Mouse (Mus musculus): ENCODE measurements around the gene Plod2. TPM values are rescaled to one million over a fixed set of nuclear protein-coding genes. Genes with fewer than 3 reads are reported as not detected.

The Plod2 gene
- polyA plus RNA-seq, 1 experiment from 2014 or later: 13.5 TPM

DNA sequence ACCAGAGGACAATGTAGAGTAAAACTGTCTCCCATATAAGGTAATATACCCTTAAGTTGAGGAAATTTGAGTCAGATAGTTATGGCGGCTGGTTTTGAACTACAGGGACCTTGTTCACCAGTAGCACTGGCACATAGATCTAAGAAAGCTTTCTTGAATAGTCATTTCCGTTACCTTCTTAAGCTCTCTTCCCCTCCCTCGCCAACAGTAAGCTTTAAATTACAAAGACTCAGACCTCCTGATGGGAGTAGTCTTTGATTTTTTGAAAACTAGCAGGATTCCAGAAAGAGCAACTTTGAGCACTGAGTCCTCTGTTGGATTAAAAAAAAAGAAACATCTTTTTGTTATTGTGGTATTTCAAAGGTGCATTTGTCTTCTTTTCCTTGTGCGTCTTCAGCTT is 61.5 kb downstream of the Plod2 start:
- Histone ChIP-seq H3K9me3 (replicated peaks) (no peaks in the 10 kb centered on the region), H3K4me2 (no peak overlapping the region), H3K27ac (replicated peaks) (no peak overlapping the region), H3K4me1 (no peaks in the 10 kb centered on the region), H3K27me3 (replicated peaks) (no peaks in the 10 kb centered on the region), H3K4me3 (replicated peaks) (no peak overlapping the region), H3K9ac (replicated peaks) (no peak overlapping the region), H3K36me3 (no peaks in the 10 kb centered on the region)
- WGBS: 80% methylated on average over 4 of the region's 4 CpGs
- ATAC-seq (ENCODE audit: low FRiP score): no peak

DNA sequence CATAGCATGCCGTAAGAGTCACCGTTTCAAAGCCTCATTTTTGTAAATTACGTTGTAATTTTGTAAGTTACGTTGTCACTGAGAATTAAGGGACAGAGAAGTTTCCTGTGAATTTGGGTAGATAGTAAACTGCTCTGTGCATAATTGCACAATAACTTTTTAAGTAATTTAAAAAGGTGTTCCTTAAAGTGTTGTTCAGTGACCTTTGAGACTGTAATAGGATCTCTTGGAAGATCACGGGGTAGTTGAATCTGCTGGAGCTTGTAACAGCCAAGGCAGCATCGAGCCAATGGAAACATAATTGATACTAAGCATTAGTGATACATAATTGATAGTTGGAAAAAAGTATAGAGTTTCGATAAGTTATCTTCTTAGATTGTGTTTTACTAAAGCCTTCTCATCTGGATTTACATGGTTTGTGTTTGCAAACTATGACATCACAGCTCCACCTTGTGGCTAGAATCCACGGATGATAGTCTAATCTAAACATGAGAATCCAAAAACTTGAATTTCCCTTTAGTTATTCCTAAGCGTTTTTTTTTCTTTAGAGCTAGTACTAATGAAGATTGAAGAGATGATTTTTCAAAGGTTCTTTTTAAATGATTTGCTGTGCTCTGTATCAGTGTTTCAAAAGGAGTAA is 68.7 kb downstream of the Plod2 start:
- Histone ChIP-seq H3K4me3 (replicated peaks) (no peak overlapping the region), H3K4me1 (no peaks in the 10 kb centered on the region), H3K9ac (replicated peaks) (no peak overlapping the region), H3K9me3 (replicated peaks) (no peaks in the 10 kb centered on the region), H3K27ac (replicated peaks) (no peak overlapping the region), H3K36me3 (no peaks in the 10 kb centered on the region), H3K27me3 (replicated peaks) (no peaks in the 10 kb centered on the region), H3K4me2 (no peak overlapping the region)
- WGBS: 66% methylated on average over 9 of the region's 9 CpGs
- no peak for ATAC-seq (ENCODE audit: low FRiP score)

DNA sequence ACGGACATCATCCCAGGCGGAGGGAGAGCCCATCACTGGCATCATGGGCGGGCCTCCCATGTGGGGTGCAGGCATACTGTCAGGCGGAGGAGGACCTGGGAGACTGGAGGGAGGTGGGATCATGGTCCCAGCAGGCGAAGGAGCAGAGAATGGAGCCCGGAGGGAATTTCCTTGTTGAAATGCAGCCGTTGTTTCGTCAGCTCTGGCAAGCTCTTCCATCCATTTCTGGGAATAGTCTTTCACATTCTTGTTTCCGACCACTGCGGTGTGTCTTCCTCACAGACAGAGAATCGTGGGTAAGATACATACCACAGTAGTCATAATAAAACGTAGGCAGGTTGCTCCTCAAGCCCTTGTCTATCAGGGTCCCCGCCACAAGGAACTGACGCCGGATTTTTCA is 70.6 kb downstream of the Plod2 start:
- 90% methylated on average over 15 of the region's 15 CpGs for whole genome bisulfite sequencing
- no peak overlapping the region for H3K27ac ChIP-seq (replicated peaks)
- no peak overlapping the region for H3K4me2 ChIP-seq
- H3K9me3 ChIP-seq (replicated peaks): no peaks in the 10 kb centered on the region
- H3K27me3 ChIP-seq (replicated peaks): no peaks in the 10 kb centered on the region
- no peak overlapping the region for H3K9ac ChIP-seq (replicated peaks)
- H3K4me3 ChIP-seq (replicated peaks): no peak overlapping the region
- ATAC-seq (ENCODE audit: low FRiP score): no peak
- no peaks in the 10 kb centered on the region for H3K4me1 ChIP-seq
- no peaks in the 10 kb centered on the region for H3K36me3 ChIP-seq

- no peak overlapping the region for H3K4me3 ChIP-seq (replicated peaks)
- WGBS: 75% methylated on average over 8 of the region's 8 CpGs
- H3K9me3 ChIP-seq (replicated peaks): no peaks in the 10 kb centered on the region
- H3K9ac ChIP-seq (replicated peaks): no peak overlapping the region
- no peak for ATAC-seq (ENCODE audit: low FRiP score)
- no peaks in the 10 kb centered on the region for H3K36me3 ChIP-seq
- no peaks in the 10 kb centered on the region for H3K4me1 ChIP-seq
- no peaks in the 10 kb centered on the region for H3K27me3 ChIP-seq (replicated peaks)
- H3K4me2 ChIP-seq: no peak overlapping the region
- no peak overlapping the region for H3K27ac ChIP-seq (replicated peaks)
Observed at GRCm38 (mm10) chr9:92613206-92613605, 71.2 kb downstream of the Plod2 start.

GRCm38 (mm10) chr9:92616418-92616817 is 74.4 kb downstream of the Plod2 start:
- Histone ChIP-seq H3K27ac (replicated peaks) (no peak overlapping the region), H3K4me1 (no peaks in the 10 kb centered on the region), H3K9ac (replicated peaks) (no peak overlapping the region), H3K4me2 (no peak overlapping the region), H3K27me3 (replicated peaks) (no peaks in the 10 kb centered on the region), H3K9me3 (replicated peaks) (no peaks in the 10 kb centered on the region), H3K4me3 (replicated peaks) (no peak overlapping the region), H3K36me3 (no peaks in the 10 kb centered on the region)
- 90% methylated on average over 2 of the region's 2 CpGs for WGBS
- no peak for ATAC-seq (ENCODE audit: low FRiP score)

DNA sequence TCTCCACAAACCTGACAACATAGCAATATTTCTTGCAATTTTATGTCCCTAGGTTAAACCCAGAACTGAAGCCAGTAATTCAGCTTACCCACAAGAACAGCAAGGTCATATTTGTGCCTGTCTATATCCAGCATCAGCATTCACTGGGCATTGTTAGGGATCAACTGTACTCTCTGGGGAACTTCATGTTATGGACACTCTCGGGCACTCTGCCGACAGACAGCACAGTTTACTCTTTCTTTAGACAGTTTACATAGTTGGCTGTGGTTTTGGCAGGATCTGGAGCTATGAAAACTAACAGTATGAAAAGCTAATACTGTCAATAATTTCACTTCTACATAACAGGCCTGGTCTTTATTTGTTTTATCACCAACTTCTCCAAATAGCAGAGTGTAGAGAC is 75.4 kb downstream of the Plod2 start:
- 83% methylated on average over 2 of the region's 2 CpGs for WGBS
- Histone ChIP-seq H3K4me2 (no peak overlapping the region), H3K9ac (replicated peaks) (no peak overlapping the region), H3K9me3 (replicated peaks) (no peaks in the 10 kb centered on the region), H3K4me1 (no peaks in the 10 kb centered on the region), H3K27ac (replicated peaks) (no peak overlapping the region), H3K27me3 (replicated peaks) (no peaks in the 10 kb centered on the region), H3K4me3 (replicated peaks) (no peak overlapping the region), H3K36me3 (no peaks in the 10 kb centered on the region)
- ATAC-seq (ENCODE audit: low FRiP score): no peak

DNA sequence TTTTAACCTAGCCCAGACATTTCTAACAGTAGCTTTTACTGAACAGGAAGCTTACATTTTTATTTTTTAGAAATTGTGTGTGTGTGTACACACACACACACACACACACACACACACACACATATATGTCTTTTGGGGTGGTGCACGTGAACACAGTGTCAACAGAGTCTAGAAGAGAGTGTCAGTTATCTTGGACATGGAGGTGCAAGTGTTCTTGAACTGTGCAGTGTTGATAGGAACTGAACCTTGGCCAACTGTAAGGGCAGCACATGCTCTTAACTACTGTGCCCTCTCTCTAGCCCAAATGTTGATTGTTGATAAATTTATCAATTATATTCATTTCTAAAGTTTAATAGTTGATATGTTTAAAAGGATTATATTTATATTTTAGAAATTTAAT is 78.1 kb downstream of the Plod2 start:
- ATAC-seq (ENCODE audit: low FRiP score): no peak
- H3K27me3 ChIP-seq (replicated peaks): no peaks in the 10 kb centered on the region
- WGBS: 91% methylated on average over 1 of the region's 1 CpGs
- no peak overlapping the region for H3K4me2 ChIP-seq
- no peaks in the 10 kb centered on the region for H3K9me3 ChIP-seq (replicated peaks)
- no peaks in the 10 kb centered on the region for H3K36me3 ChIP-seq
- H3K4me3 ChIP-seq (replicated peaks): no peak overlapping the region
- no peaks in the 10 kb centered on the region for H3K4me1 ChIP-seq
- no peak overlapping the region for H3K9ac ChIP-seq (replicated peaks)
- no peak overlapping the region for H3K27ac ChIP-seq (replicated peaks)

DNA sequence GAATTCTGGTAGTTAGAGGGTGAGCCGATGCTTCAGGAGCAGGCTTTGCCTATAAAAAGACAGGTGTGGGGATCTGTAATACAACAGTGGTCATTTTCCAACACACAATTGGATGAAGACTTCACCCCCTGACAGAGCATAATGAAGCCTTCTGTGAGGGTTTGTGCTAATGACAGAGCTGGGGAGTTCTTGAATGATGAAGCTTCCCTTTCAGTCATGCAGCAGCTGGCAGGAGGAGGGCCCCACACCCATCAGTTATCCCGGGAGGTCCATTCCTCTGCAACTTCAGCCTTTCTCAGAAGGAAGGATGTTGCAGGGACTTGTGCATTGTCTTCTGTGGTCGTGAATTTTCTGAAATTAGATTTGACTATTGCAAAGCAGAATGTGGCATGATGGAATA is 79.2 kb downstream of the Plod2 start:
- H3K27ac ChIP-seq (replicated peaks): no peak overlapping the region
- H3K36me3 ChIP-seq: no peaks in the 10 kb centered on the region
- no peak for ATAC-seq (ENCODE audit: low FRiP score)
- WGBS: 40% methylated on average over 3 of the region's 3 CpGs
- H3K27me3 ChIP-seq (replicated peaks): no peaks in the 10 kb centered on the region
- no peak overlapping the region for H3K9ac ChIP-seq (replicated peaks)
- H3K4me1 ChIP-seq: no peaks in the 10 kb centered on the region
- H3K9me3 ChIP-seq (replicated peaks): no peaks in the 10 kb centered on the region
- no peak overlapping the region for H3K4me2 ChIP-seq
- H3K4me3 ChIP-seq (replicated peaks): no peak overlapping the region

- no peaks in the 10 kb centered on the region for H3K36me3 ChIP-seq
- no peaks in the 10 kb centered on the region for H3K27me3 ChIP-seq (replicated peaks)
- H3K4me2 ChIP-seq: no peak overlapping the region
- H3K4me3 ChIP-seq (replicated peaks): no peak overlapping the region
- 67% methylated on average over 2 of the region's 2 CpGs for WGBS
- H3K4me1 ChIP-seq: no peaks in the 10 kb centered on the region
- ATAC-seq (ENCODE audit: low FRiP score): no peak
- no peaks in the 10 kb centered on the region for H3K9me3 ChIP-seq (replicated peaks)
- H3K27ac ChIP-seq (replicated peaks): no peak overlapping the region
- H3K9ac ChIP-seq (replicated peaks): no peak overlapping the region
Observed at GRCm38 (mm10) chr9:92621878-92622282, 79.9 kb downstream of the Plod2 start.

DNA sequence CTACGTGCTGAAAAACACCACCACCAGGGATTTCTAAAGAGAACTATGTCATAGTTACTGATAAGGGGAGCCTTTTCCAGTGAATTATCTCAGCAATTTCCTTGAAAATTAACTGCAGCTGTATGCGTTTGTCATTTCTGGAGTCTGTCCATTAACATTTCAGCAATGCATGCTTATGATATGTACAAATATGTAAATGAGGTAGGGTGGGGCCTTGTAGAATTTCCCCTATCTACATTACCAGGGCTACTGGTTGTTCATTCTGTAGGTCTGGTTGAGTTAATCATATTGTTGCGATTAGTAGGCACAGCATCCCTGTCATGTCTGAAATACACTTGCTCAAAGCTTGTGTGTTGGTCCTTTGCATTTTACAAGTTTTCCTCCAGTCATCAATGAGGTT is 92.8 kb downstream of the Plod2 start:
- no peaks in the 10 kb centered on the region for H3K36me3 ChIP-seq
- 86% methylated on average over 3 of the region's 3 CpGs for WGBS
- H3K27ac ChIP-seq (replicated peaks): no peak overlapping the region
- no peaks in the 10 kb centered on the region for H3K4me1 ChIP-seq
- no peaks in the 10 kb centered on the region for H3K27me3 ChIP-seq (replicated peaks)
- no peak overlapping the region for H3K4me2 ChIP-seq
- no peaks in the 10 kb centered on the region for H3K9me3 ChIP-seq (replicated peaks)
- ATAC-seq (ENCODE audit: low FRiP score): no peak
- no peak overlapping the region for H3K4me3 ChIP-seq (replicated peaks)
- no peak overlapping the region for H3K9ac ChIP-seq (replicated peaks)

GRCm38 (mm10) chr9:92639200-92639897 is 97.3 kb downstream of the Plod2 start:
- no peak overlapping the region for H3K4me3 ChIP-seq (replicated peaks)
- no peaks in the 10 kb centered on the region for H3K9me3 ChIP-seq (replicated peaks)
- H3K4me1 ChIP-seq: no peaks in the 10 kb centered on the region
- H3K9ac ChIP-seq (replicated peaks): no peak overlapping the region
- no peak overlapping the region for H3K27ac ChIP-seq (replicated peaks)
- H3K27me3 ChIP-seq (replicated peaks): no peaks in the 10 kb centered on the region
- 81% methylated on average over 6 of the region's 6 CpGs for WGBS
- no peaks in the 10 kb centered on the region for H3K36me3 ChIP-seq
- H3K4me2 ChIP-seq: no peak overlapping the region
- no peak for ATAC-seq (ENCODE audit: low FRiP score)

DNA sequence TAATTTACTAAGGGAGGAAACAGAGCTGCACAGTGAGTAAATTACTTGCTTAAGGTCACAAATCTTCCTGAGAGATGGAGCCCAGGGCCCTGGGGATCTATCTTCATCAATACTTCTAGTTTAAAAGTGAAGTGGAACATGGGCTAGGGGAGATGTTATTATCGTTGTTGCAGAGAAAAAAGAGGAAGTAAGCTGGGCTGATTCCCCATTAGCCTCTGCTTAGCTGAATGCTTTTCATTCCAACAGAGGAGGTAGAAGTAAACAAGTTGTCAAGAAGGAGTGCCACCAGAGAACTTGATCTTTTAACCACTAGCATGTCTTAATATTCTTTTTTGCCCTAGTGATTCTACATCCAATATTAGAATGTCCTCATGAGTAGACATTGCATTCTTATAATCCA is 99.7 kb downstream of the Plod2 start:
- Histone ChIP-seq H3K27ac (replicated peaks) (no peak overlapping the region), H3K9ac (replicated peaks) (no peak overlapping the region), H3K9me3 (replicated peaks) (0 out of 2 replicates have a peak, but pooled peaks cover 3% of the 10 kb centered on the region), H3K4me3 (replicated peaks) (no peak overlapping the region), H3K4me1 (no peaks in the 10 kb centered on the region), H3K27me3 (replicated peaks) (no peaks in the 10 kb centered on the region), H3K4me2 (no peak overlapping the region), H3K36me3 (no peaks in the 10 kb centered on the region)
- no peak for ATAC-seq (ENCODE audit: low FRiP score)
- 56% methylated on average over 1 of the region's 1 CpGs for whole genome bisulfite sequencing

Data from neural tube, embryonic 15.5 days (tissue).